Mouse (Mus musculus) hindbrain, embryonic 11.5 days (tissue): ENCODE measurements around the gene Ercc6. TPM values are rescaled to one million over a fixed set of nuclear protein-coding genes. Genes with fewer than 3 reads are reported as not detected.

Experiments
- ATAC-seq: fragments of 200-750 bp; cut with Nextera tagmentation; 2 replicates; pipeline ENCODE4 v1.8.0; 2017; ENCODE audit warnings: mild to moderate bottlenecking, moderate TSS enrichment, moderate library complexity; ENCODE audit not compliant: low FRiP score
- DNase-seq: peaks from one replicate; pipeline ENCODE4 v3.0.0-alpha.2; 2015; ENCODE audit warnings: low spot score
- H3K27ac ChIP-seq: fragments of 300-500 bp; sonication (generic); 2 replicates; pipeline ENCODE4 v1.5.1; 2014; ENCODE audit warnings: mild to moderate bottlenecking, low read depth, low read length
- H3K27me3 ChIP-seq: fragments of 300-500 bp; sonication (generic); 2 replicates; pipeline ENCODE4 v1.6.1; 2014; ENCODE audit warnings: mild to moderate bottlenecking, low read length, moderate library complexity, mixed read lengths; ENCODE audit not compliant: control insufficient read depth, insufficient read depth
- H3K36me3 ChIP-seq: fragments of 300-500 bp; sonication (generic); 2 replicates; pipeline ENCODE4 v1.6.1; 2014; ENCODE audit warnings: mild to moderate bottlenecking, low read length, moderate library complexity, mixed read lengths; ENCODE audit not compliant: control insufficient read depth, insufficient read depth
- H3K4me1 ChIP-seq: fragments of 300-500 bp; sonication (generic); replicated peaks from 2 replicates; pipeline ENCODE4 v1.6.1; 2014; ENCODE audit warnings: low read length, mixed read lengths; ENCODE audit not compliant: control insufficient read depth, insufficient read depth
- H3K4me2 ChIP-seq: fragments of 300-500 bp; sonication (generic); replicated peaks from 2 replicates; pipeline ENCODE4 v1.6.1; 2014; ENCODE audit warnings: mild to moderate bottlenecking, low read depth, low read length
- H3K4me3 ChIP-seq: fragments of 300-500 bp; sonication (generic); 2 replicates; pipeline ENCODE4 v1.5.1; 2014; ENCODE audit warnings: low read depth, low read length
- H3K9ac ChIP-seq: fragments of 300-500 bp; sonication (generic); 2 replicates; pipeline ENCODE4 v1.6.1; 2014; ENCODE audit warnings: low read depth, low read length
- H3K9me3 ChIP-seq: fragments of 300-500 bp; sonication (generic); 2 replicates; pipeline ENCODE4 v1.6.1; 2016; ENCODE audit warnings: low read length; ENCODE audit not compliant: control insufficient read depth
- WGBS: fragments of 180-500 bp; shearing (Covaris S2); extraction: QIAGEN DNeasy Blood & Tissue Kit; methylation state at CpG from one replicate; pipeline ENCODE4 v1.1.7; 2014; 5-methylcytosine and 5-hydroxymethylcytosine counted together
- polyA plus RNA-seq: library from polyadenylated mRNA; unstranded; fragments of >200 nt; fragmentation: Nextera tagmentation; extraction: Ambion mirVana; gene quantifications from 2 replicates; pipeline ENCODE4 v1.2.1, GENCODE M21; 2014

Ercc6 gene
- polyA plus RNA-seq, 1 experiment from 2014 or later, result 32.4 TPM

- DNase-seq (no peak), ATAC-seq (no peak)
- H3K36me3 ChIP-seq, result no peaks in the 10 kb centered on the region
- H3K4me3 ChIP-seq, result no peak overlapping the region
- H3K4me2 ChIP-seq, result no peak overlapping the region
- no peaks in the 10 kb centered on the region for H3K9me3 ChIP-seq
- no peak overlapping the region for H3K27ac ChIP-seq
- no peaks in the 10 kb centered on the region; the same call in 1 of the 2 replicates for H3K4me1 ChIP-seq
- H3K27me3 ChIP-seq, result no peaks in the 10 kb centered on the region
- H3K9ac ChIP-seq, result no peak overlapping the region
- 76% methylated on average over 10 of the region's 10 CpGs for WGBS
These were observed 5.1 kb upstream of the Ercc6 start for GRCm38 (mm10) chr14:32508105-32508835.

- Histone ChIP-seq H3K9ac (no peak overlapping the region), H3K27ac (no peak overlapping the region), H3K4me2 (no peak overlapping the region), H3K4me1 (no peaks in the 10 kb centered on the region; the same call in 1 of the 2 replicates), H3K27me3 (no peaks in the 10 kb centered on the region), H3K36me3 (no peaks in the 10 kb centered on the region), H3K4me3 (no peak overlapping the region), H3K9me3 (no peaks in the 10 kb centered on the region)
- WGBS, result 88% methylated on average over 6 of the region's 6 CpGs
- DNase-seq (no peak), ATAC-seq (no peak)
These were observed 3.8 kb upstream of the Ercc6 start for GRCm38 (mm10) chr14:32509443-32509961.

- H3K9ac ChIP-seq, result peak overlapping the region; percentile 51
- peaks cover 3% of the 10 kb centered on the region; the same call in 1 of the 2 replicates for H3K36me3 ChIP-seq
- no peak overlapping the region for H3K27ac ChIP-seq
- 41% methylated on average over 9 of the region's 9 CpGs for WGBS
- no peaks in the 10 kb centered on the region; the same call in 1 of the 2 replicates for H3K4me1 ChIP-seq
- no peaks in the 10 kb centered on the region for H3K9me3 ChIP-seq
- peak overlapping the region; percentile 82 for H3K4me2 ChIP-seq
- ATAC-seq, result peak; percentile 39
- H3K27me3 ChIP-seq, result no peaks in the 10 kb centered on the region
- no peak for DNase-seq
- peak overlapping the region; percentile 69; the same call in 1 of the 2 replicates for H3K4me3 ChIP-seq
These were observed 409 bp upstream of the Ercc6 start for GRCm38 (mm10) chr14:32512912-32513311.

DNA sequence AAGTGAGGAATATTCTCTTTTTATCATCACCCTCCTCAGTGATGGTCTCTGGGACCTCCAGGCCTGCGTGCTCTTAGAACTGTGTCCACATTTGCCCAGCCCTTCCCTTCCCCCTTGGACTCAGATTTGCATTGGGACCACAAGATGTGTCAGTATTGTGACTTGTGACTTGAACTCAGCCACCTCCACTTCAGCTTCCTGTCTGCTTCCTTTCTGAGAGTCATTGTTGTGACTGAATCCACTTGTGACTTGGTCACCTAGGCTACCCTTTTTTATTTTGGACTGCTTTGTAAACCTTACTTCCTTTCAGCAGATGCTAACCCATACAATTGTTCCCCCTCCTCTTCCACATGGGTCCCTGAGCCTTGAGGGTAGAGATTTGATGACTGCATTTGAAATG is 2.8 kb downstream of the Ercc6 start:
- Histone ChIP-seq H3K4me3 (no peak overlapping the region), H3K9ac (no peak overlapping the region), H3K4me2 (no peak overlapping the region), H3K27ac (no peak overlapping the region), H3K36me3 (peaks cover 5% of the 10 kb centered on the region; the same call in 1 of the 2 replicates), H3K27me3 (no peaks in the 10 kb centered on the region), H3K9me3 (no peaks in the 10 kb centered on the region), H3K4me1 (no peaks in the 10 kb centered on the region)
- ATAC-seq (no peak), DNase-seq (no peak)
- 93% methylated on average over 1 of the region's 1 CpGs for WGBS

DNA sequence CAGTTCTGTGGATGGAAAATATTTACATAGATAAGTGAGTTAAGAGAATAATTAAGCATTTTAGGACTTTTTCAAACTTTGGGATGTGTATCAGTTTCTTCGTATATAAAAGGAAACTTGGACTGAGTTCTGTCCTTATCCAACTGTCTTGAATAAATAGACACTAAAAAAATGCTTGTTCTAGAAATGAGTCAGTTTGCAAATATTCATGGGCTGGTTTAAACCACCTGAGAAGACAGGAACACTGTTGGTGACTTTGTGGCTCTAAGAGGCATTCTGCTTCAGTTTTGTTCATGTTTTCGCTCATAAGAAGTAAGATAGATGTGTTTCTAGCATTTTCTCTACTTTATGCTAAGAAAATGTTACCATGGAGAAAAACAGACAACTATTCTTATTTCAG is 5.2 kb downstream of the Ercc6 start:
- no peaks in the 10 kb centered on the region for H3K9me3 ChIP-seq
- H3K4me2 ChIP-seq, result no peak overlapping the region
- H3K36me3 ChIP-seq, result peaks cover 5% of the 10 kb centered on the region; the same call in 1 of the 2 replicates
- no peak overlapping the region for H3K9ac ChIP-seq
- 95% methylated on average over 2 of the region's 2 CpGs for WGBS
- H3K4me1 ChIP-seq, result no peaks in the 10 kb centered on the region
- H3K27ac ChIP-seq, result no peak overlapping the region
- no peak for DNase-seq
- no peaks in the 10 kb centered on the region for H3K27me3 ChIP-seq
- H3K4me3 ChIP-seq, result no peak overlapping the region
- ATAC-seq, result no peak

DNA sequence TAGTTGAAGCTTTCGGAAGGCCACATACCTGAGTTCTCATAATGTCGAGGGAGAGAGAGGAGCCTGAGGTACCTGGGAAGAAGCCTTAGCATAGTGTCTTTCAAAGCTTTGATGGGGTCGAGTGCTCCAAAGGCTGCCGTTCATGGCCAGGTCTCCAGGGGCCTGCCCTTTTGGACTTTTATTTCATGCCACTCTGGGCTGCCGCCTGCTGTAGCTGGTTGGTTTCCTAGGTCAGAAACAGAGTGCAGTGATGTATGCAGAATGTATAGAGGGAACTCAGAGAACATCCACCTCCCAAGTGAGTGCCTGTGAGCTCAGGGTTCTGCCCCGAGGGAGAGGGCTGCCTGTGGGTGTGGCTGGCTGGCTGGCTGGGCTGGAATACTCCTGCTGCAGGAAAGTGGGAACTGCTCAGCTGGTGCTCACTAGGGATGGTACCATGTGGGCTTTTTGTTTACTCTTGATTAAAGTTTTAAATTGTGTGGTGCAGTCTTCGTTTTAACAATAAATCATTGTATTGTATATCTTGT is 7.1 kb downstream of the Ercc6 start:
- H3K4me3 ChIP-seq, result no peak overlapping the region
- ATAC-seq (no peak), DNase-seq (no peak)
- no peak overlapping the region for H3K4me2 ChIP-seq
- no peak overlapping the region for H3K9ac ChIP-seq
- H3K4me1 ChIP-seq, result no peaks in the 10 kb centered on the region
- no peaks in the 10 kb centered on the region for H3K9me3 ChIP-seq
- WGBS, result 71% methylated on average over 7 of the region's 7 CpGs
- no peaks in the 10 kb centered on the region for H3K27me3 ChIP-seq
- peaks cover 5% of the 10 kb centered on the region; the same call in 1 of the 2 replicates for H3K36me3 ChIP-seq
- H3K27ac ChIP-seq, result no peak overlapping the region

DNA sequence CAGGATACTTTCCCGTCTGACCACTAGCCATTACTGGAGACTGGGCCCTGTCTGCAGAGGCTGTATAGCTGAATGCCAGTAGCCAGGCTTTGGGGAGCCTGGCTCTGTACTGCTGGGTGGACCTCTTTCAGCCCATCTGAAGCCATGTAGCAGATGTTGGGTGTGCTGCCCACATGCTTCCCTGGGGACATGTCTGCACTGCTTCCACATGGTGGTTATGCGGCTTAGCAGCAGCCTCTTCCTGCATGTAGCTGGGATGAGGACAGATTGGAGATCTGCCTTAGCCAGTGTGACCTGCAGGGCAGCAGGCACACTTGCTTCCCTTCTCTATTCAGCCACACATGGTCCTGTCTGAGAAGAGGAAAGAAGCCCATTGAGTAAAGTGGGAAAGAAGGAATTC is 9.0 kb downstream of the Ercc6 start:
- Histone ChIP-seq H3K36me3 (peaks cover 2% of the 10 kb centered on the region; the same call in 1 of the 2 replicates), H3K4me3 (no peak overlapping the region), H3K27ac (no peak overlapping the region), H3K4me2 (no peak overlapping the region), H3K9ac (no peak overlapping the region), H3K4me1 (no peaks in the 10 kb centered on the region), H3K27me3 (no peaks in the 10 kb centered on the region), H3K9me3 (no peaks in the 10 kb centered on the region)
- DNase-seq (no peak), ATAC-seq (no peak)
- 75% methylated on average over 2 of the region's 2 CpGs for WGBS

- no peaks in the 10 kb centered on the region for H3K36me3 ChIP-seq
- DNase-seq, result no peak
- WGBS, result 89% methylated on average over 1 of the region's 1 CpGs
- H3K4me3 ChIP-seq, result no peak overlapping the region
- no peaks in the 10 kb centered on the region for H3K9me3 ChIP-seq
- ATAC-seq, result no peak
- no peak overlapping the region for H3K27ac ChIP-seq
- H3K4me1 ChIP-seq, result no peaks in the 10 kb centered on the region
- H3K4me2 ChIP-seq, result no peak overlapping the region
- no peak overlapping the region for H3K9ac ChIP-seq
- H3K27me3 ChIP-seq, result no peaks in the 10 kb centered on the region
These were observed 10.8 kb downstream of the Ercc6 start for GRCm38 (mm10) chr14:32524071-32524470.
